Mouse (Mus musculus) spleen, adult 10 weeks (tissue): ENCODE data around the gene Rho. TPM values are rescaled to one million over a fixed set of nuclear protein-coding genes. Genes with fewer than 3 reads are reported as not detected.

ENCODE experiments used
- polyA plus RNA-seq: library from polyadenylated mRNA; stranded (reverse); fragments of 350-450 nt; fragmentation: Illumina TruSeq; extraction: RNeasy Lipid Tissue Mini Kit (QIAGEN cat#74804); gene quantifications from one replicate; pipeline ENCODE4 v1.2.3, GENCODE M21; 2015; ENCODE audit warnings: low replicate concordance; ENCODE audit not compliant: insufficient read depth

Gene Rho
- polyA plus RNA-seq = 0.11 TPM

GRCm38 (mm10) chr6:115931639-115932038 lies at the start of gene Rho:
Gene Rho, plus strand, starts transcription at chr6:115931748.

GRCm38 (mm10) chr6:115944638-115945037 lies 13.1 kb downstream of the Rho start, which contains the start of gene H1foo:
Gene H1foo, plus strand, starts transcription at chr6:115944938.

Other genes with a start within 250 kb of the Rho start
- gene Tmem40, start 169.3 kb upstream of the Rho start, polyA plus RNA-seq = 1.6 TPM
- 1.6 TPM for gene Cand2, start 157.2 kb upstream of the Rho start, polyA plus RNA-seq
- gene Rpl32, start 123.0 kb upstream of the Rho start, polyA plus RNA-seq = 3,546 TPM
- not detected for gene Efcab12, start 93.3 kb upstream of the Rho start, polyA plus RNA-seq
- gene Mbd4, start 78.4 kb upstream of the Rho start, polyA plus RNA-seq = 29.6 TPM
- 3.8 TPM for gene Ift122, start 78.3 kb upstream of the Rho start, polyA plus RNA-seq
- gene H1foo, start 13.2 kb downstream of the Rho start, polyA plus RNA-seq = not detected
- 95.6 TPM for gene Plxnd1, start 63.3 kb downstream of the Rho start, polyA plus RNA-seq